ENCODE assay signal across 18 mouse cellular contexts in the genomic region with DNA sequence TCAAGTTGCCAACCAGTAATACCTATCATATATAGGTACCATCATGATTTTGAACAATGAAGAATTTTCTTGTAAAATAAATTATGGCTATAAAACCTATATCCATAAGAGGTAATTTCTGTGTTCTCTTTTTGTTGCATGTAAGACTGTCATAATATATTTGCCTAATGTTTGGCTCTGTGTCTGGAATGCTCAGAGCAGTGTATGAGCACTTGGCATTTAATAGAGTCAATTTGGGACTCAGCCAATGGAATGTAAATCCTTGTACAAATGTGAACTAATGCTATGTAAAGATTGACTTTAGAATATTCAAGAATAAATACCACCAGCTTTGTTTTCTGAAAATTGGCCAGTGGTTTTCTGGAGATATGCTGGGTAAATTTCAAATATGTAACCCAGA.
"Had no signal": no experiment of that assay in that cellular context is flagged by ENCODE, and none has a peak within 500 bp of the region (broad histone marks: within the 10 kb centered on the region; RNA-seq: fewer than 3 reads in every experiment).

No protein-coding gene starts in this region.

- H3K27me3 ChIP-seq: midbrain, embryonic 12.5 days; neural tube, embryonic 13.5 days; neural tube, embryonic 15.5 days had no signal

- H3K27ac ChIP-seq: midbrain, embryonic 10.5 days; midbrain, embryonic 12.5 days; neural tube, embryonic 13.5 days; neural tube, embryonic 15.5 days had no signal

- H3K4me3 ChIP-seq: midbrain, embryonic 10.5 days; midbrain, embryonic 12.5 days; myocyte; neural tube, embryonic 13.5 days; neural tube, embryonic 15.5 days had no signal

- ATAC-seq: midbrain, embryonic 16.5 days had no signal

- DNase-seq: lung, adult 18-20 months; lung, postnatal 10 days; lung, postnatal 4 days; midbrain, embryonic 14.5 days; retina, postnatal 1 day; right cerebral cortex, adult 18-20 months; right cerebral cortex, postnatal 25 days; right cerebral cortex, postnatal 4 days; spleen, adult 18-20 months; thymus, adult 18-20 months; thymus, postnatal 14 days; thymus, postnatal 36 days had no signal

- H3K9ac ChIP-seq: midbrain, embryonic 12.5 days; neural tube, embryonic 13.5 days; neural tube, embryonic 15.5 days had no signal

- H3K4me1 ChIP-seq: midbrain, embryonic 10.5 days; midbrain, embryonic 12.5 days; neural tube, embryonic 13.5 days; neural tube, embryonic 15.5 days had no signal

- H3K36me3 ChIP-seq: midbrain, embryonic 10.5 days; midbrain, embryonic 12.5 days; neural tube, embryonic 13.5 days; neural tube, embryonic 15.5 days had no signal

- H3K9me3 ChIP-seq: midbrain, embryonic 10.5 days; midbrain, embryonic 12.5 days; neural tube, embryonic 13.5 days; neural tube, embryonic 15.5 days had no signal

- H3K4me2 ChIP-seq: midbrain, embryonic 12.5 days; neural tube, embryonic 13.5 days; neural tube, embryonic 15.5 days had no signal
